Mouse (Mus musculus) retina, postnatal 7 days (tissue): ENCODE measurements around the gene Klhl8.

ENCODE experiments used
- DNase-seq: peaks from one replicate; pipeline ENCODE4 v3.0.0-alpha.2; 2012; ENCODE audit warnings: low read depth, low spot score

Klhl8 gene

DNA sequence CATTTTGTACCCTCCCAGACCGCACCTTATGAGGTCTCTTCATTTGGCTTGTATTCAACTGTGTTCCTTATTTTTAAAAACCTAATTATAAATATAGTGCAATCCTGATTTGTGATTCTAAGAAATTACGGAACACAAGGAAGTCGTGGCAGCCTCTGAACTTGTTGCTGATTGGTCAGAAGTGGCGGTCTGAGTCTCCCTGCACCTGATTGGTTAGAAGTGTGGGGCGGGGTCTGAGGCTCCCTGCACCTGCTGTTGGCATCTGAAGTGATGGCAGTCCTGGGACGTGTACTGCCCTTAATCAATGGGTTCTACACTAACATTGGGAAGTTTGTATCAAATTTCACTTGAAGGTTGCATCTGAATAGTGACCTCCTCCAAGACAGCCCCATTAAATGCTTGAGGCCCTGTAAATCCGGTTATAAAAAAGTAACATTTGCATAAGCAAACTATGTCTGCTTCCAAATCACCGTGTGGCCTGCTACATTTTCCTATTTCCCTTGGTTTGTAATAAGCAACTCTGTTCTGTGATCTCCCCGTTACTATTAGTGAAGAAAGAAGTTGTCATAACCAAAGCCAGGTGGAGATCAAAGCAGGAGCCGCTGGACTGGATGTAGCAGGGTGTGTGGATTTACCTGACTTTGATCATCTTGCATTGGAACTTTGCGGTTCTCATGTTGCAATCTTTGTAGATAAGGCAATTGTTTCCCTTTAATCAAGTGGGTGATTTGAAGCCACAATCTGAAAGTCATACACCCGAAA, 5.7 kb upstream of the Klhl8 start:
- no peak for DNase-seq

DNA sequence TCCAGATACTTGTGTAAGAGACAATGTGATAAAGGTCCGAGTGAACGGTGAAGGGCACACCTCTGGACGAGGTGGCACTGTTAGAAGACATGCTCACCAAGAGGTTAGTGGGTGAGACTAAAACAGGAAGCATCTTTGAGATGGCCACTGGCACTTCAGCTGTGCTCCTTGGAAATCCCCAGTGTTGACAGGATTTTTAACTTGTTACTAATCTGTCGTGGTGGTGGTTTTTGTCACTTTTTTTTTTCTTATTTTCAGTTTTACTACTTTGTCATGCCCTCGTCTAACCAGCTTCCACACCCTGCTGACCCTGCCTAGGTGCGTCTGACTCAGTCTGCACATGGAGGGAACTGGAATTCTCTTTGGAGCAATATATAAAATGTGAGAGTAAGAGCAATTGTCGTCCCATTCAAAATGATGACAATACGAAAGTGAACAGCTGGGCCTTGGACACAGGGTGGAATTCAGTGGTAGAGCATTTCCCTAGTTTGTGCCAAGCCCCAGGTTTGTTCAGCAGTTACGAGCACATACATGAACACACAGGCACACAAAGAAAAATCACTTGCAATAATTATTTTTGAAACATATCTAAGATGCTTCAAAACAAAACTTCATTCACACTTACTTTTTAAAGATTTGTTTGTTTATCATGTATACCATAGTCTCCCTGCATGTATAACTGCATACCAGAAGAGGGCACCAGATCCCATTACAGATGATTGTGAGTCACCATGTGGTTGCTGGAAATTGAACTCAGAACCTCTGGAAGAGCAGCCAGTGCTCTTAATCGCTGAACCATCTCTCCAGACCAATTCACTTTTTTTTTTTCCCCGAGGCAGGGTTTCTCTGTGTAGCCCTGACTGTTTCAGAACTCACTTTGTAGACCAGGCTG, 3.5 kb upstream of the Klhl8 start:
- DNase-seq = no peak

DNA sequence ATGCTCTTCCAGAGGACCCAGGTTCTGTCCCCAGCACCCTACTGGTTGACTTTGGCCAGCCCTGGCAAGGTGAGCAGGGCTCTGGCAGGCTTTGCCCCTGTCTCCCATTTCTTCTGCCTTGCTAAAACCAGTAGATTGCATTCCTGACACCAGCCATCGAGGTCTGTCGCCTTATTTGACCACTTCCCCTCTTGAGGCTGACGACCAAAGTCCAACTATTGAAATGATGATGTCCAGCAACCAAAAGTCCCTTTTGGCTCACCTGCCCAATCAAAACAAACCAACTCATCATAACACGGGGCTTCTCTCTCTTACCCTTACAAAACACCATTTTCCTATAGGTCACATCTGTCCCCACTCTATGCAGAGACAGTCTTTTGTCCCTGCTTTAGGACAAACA, 2.1 kb upstream of the Klhl8 start:
- DNase-seq = no peak

DNA sequence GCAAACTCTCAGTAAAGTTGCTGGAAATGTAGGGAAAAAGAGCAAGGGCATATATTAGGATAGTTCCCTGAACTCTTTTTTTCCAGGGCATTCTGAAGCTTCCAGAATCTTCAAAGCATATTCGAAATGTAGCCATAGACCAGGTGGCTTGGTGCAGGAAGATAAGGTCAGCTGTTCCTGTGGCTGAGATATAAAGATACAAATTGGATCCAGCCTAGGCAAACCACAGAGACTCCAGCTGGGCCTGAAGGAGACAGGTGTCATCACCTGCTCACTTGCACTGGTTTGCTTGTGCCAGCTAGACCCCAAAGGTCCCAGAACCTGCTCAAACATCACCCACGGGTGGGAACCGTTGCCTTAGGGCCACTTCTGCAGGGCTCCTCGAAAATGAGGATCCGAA, 496 bp upstream of the Klhl8 start:
- no peak for DNase-seq

DNA sequence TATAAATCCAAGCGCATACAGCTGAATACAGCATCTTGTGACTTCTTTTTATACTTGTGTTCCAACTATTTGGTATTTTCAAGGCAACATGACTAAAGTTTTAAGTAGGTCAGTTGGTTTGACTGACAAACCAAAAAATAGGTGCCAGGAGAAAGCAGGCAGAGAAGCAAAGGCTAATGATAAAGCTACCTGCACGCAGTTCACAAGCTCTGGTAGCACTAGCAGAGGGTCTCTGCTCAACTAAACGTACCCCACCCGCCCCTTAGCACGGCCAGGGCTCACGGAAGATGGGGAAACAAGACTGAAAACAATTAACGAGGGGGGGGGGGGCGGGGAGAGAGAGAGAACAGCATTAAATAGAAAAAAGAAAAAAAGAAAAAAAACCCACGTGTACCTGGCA, 903 bp downstream of the Klhl8 start:
- DNase-seq = no peak

DNA sequence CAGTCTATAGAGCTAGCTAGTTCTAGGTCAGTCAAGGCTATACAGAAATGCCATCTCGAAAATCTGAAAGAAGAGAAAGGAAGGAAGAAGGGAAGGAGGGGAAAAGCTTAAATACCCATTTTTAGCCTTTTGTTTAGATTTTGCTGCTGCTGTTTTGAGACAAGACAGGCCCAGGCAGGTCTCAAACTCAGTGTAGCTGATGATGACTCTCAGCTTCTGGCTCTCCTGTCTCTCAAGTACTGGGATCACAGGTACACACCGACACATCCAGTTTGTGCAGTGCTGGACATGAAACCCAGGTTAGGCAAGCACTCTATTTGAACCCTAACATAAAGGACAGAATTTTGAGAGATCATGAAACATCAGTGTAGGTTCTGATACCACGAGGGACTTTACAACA, 1.6 kb downstream of the Klhl8 start:
- DNase-seq = no peak

DNA sequence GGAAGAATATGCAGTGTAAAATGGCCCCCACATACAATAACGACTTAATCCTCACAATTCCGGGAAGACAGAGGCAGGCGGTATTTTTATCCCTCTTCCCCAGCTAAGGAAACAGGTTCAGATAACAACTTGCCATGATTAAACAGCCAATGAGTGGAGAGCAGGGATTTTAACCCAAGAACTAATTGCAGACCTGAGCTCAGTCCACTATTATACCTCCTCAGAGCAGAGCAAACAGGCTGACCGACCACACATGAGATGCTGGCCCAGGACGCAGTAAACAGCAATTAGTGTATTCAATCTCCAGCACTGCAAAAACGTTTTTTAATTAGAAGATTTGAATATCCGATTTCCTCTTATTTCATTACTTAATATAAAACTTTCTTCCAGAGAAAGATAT, 2.2 kb downstream of the Klhl8 start:
- DNase-seq = no peak

DNA sequence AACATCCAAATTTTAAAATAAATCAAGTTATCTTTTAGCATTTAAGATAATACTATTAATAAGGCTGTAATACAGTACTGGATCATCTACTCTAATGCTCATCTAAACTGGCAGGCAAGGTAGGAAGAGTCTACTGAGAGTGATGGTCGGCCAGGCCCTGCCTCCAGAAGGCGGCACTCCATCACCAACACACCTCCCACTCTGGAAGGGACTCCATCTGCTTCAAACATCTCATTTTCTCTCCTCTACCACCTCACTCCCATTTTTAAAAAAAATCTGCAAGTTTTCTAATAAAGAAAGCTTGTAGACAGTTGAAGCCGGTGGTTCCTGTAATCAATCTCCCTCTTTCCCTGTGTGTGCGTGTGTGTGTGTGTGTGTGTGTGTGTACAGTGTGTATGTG, 3.2 kb downstream of the Klhl8 start:
- no peak for DNase-seq

DNA sequence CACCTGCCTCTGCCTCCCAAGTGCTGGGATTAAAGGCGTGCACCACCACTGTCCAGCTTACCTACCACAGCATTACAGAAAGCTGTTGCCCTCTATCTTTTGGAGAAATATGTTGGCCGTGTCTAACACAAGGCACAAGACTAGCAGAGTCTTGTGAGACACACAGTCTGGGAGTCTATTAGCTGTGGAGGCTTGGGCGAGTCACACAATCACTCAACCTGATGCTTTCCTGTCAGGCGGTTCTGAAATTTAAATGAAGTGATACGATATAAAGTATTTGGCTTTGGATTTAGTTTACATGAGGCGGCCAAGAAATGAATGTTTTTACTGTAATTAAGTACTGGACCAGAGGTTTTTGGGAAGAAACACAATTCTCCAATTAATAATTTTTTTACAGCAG, 4.9 kb downstream of the Klhl8 start:
- no peak for DNase-seq

DNA sequence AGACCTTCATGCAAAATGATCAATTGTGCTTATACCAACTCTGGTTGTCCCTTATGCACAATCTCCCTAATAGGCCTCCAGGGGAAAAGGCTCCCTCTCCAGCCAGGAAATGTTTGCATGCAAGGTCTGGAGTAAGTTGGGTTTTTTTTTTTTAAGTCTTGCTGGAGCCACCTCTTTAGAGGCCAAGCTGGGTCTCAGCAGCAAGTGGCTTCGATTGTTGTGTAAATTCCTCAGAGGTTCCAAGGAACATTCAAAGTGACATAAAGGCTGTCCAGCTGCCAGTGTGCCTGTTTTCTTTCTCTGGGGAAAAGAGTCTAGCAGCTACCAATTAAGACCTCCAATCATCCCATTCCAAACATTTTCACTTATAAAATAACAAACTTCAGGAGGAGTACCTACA, 12.7 kb downstream of the Klhl8 start:
- DNase-seq = no peak

DNA sequence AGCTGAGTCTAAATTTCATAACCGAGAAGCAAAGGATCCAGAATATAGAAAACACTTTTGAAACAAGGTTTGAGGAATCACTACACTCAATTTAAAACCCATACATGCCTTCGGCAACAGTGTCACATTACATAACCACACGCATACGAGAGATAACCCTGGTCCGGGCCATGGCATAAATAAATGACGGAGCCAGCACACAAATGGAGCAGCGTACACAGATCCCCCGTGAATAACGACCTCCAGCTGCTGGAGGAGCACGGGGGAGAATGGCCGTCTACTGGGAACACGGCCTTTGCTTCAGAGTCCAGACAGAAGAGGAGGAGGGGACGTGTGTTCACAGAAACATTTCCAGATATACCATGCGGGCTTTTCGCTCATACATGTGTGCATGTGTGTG, 21.3 kb downstream of the Klhl8 start:
- no peak for DNase-seq

DNA sequence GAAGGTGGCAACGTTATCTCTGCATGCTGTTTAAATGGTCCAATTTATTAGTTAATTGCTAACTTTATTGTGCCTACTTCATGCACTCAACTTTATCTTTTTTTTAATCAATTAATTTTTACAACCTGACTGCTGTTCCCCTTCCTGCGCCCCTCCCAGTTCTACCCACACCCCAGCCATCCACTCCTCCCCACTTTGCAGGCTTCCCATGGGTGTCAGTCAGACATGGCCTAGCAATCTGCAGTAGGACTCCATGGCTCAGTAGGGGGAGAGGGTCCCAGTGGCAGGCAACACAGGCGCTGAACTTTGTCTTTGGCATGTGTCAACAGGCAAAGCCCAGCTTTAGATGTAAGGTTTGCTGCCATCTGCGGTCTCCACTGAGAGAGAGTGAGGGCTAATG, 47.3 kb downstream of the Klhl8 start:
- DNase-seq = no peak

DNA sequence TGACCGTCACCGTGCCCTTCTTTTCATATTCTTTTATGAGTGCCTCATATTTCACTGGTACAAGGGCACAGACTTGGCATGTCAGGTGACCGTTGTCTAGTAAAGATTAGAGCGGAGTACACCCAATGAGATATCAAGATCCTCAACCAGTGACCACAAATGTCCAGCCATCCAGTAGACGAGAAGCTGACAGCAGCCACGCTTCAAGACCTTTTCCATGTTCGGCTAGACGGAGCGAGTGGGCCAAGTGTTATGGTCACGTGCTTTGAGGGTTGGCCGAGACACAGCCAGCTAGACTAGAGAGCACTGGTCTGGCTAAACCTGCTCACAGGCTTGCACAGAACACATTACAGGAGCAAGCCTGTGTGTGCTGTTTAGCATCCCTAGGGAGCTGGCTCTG, 50.4 kb downstream of the Klhl8 start:
- DNase-seq = no peak

DNA sequence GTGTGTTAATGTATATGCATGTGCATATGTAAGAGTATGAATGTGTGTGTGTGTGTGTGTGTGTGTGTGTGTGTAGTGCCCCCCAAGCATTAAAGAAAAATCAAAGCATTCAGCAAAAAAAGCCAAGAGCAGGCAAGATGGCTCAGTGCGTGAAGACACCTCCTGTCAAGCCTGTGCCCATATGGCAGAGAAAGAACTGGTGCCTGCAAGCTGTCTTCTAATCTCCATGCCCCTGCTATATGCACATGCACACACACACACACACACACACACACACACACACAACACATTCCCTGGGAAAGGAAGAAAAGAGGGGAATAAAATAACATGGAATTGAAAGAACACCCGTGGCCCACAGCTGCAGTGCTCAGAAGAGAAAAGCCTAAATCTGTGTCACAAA, 53.9 kb downstream of the Klhl8 start:
- DNase-seq = no peak

DNA sequence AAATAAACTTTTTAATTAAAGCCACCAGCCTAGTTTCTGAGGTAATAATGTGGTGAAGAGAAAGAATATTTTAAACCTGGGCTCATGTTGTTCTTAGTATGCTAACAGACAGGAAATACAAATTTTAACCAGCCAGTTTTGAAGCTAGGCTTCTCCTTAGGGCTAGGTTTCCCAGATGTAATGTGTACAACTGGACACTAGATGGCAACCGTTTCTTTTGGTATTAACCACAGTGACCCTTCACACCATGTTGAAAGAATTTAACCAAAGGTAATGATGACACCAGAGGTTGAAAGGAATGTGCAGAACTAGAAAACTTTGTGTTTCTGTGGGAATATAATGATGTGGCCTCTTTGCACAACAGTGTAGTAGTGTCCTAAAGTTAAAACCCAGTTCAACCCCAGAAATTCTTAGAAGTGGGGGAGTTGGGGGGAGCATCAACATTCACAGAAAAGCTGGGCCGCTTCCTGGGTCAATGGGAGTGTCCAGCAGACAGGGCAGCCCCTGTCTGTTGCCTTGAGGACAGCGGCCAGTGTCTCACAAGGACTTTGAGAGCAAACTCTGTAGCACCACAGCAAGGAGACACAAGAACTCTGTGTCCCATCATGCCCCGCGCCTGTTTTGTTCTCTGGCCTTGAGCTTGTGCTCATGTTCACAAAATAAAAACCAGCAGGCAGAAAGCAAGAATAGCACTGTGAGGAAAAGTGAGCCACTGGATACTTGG, 54.6 kb downstream of the Klhl8 start:
- peak; percentile 48 for DNase-seq

DNA sequence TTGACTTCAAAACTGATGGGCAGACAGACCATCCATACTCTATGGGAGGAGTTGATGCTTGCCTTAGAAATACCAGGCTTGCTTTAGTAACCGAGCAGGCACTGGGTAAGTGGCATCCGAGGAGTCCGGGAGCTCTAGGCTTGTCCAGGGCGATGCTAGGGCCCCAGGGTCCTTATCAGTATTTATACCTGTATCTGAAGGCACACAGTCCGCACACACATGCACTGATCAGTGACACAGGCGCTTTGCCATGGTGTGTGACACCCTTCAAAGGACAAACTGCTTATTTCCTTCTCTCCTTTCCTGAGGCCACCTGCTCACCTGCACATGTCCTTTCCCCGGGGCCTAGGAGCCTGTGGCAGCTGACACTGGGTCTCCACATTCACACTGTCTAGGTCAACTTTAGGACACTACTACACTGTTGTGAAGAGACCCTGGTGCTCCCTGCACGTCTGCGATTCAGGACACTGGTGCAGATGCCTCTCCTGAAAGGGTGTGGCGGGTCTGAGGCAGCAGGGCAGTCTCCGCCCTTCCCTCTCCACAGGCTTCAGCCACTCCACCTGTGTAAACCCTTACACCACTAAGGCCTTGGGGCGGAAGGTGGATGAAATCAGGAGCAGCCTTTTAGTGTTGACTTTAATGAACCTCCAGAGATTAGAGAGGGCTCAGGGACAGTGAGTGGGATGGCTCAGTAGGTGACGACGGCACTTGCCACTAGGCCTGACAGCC, 55.4 kb downstream of the Klhl8 start:
- no peak for DNase-seq

DNA sequence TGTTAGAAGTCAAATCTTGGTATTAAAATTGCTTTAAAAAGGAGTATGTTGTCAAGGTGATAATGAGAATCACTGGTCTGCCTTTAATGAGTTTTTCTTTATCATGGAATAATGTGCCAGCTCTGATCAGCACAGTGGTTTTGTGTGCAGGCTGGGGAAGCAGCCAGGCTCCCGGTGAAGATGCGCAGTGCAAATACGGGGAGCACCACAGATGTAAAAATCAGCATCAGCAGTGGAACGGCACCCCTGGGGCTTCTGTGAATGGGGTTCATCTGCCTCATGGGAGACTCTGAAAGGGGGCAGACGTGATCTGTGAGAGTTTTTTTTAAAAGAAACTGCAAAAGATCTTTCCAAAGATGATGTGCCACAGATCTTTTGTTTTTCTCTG, 56.3 kb downstream of the Klhl8 start:
- DNase-seq = no peak

DNA sequence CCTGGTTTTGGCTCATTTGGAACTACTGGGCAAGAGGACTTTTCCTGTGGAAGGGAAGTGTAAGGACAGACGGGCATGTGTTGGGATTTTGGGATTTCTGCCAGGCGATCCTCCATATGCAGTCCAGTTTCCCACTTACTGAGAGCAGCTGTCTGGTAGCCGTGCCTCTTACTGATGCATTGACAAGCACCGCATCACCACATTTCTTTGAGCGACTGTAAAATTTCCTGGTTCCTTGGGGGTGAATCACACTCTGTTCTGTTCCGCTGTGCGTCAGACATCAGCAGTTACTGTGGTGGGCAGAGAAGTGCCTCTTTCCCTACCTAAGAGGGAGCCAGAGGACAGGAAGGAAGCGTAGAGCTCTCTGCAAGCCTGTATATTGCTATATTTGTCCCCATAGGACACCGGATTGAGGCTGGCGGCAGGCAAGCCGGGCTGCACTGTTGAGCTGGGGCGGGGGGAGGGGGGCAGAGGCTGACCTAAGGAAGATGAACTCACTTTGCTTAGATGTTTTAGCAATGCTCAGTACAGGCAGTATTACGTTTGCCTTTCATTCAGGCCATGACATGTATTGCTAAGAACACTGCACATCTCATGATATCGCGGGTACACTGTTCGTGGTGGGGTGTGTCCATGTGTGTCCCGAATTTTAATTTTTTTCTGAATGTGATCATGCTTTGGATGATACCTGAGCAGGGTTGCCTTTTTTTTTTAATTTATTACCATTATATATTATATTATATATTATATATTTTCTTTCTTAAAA, 56.8 kb downstream of the Klhl8 start:
- no peak for DNase-seq

DNA sequence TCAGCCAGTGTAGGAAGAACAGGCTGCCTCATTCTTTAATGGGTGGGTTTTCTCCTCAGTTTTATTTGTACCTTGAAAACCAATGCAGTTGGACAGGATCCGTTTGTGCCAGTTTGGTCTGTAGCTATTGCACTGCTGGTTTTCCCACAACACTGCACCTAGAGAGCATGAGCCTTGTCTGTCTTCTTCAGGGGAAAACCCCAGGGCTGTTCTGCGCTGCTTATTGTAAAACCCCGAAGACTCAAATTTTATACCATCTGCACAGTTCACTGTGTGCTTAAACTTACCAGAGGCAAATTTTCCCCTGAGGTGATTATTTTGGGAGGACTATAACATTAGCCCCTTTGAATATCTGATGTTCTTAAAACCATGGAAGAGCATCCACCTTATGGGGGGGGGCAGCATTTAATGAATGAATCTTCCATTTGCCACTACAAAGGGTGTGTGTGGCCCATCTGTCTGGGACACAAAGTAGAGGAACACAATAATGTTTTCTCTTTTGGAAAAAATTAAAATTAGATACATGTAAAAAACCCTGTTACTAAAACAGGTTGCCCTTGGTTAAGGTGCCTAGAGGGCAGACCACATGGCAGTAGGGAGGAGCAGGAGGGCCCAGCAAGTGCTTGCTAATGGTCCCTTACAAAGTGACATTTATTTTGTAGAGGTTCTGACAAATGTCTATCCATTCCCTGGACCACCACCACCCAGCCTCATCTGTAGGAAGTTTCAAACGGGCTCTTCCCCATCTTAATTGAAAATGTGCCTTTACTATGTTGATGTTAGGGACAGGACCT, 58.1 kb downstream of the Klhl8 start:
- DNase-seq = no peak

DNA sequence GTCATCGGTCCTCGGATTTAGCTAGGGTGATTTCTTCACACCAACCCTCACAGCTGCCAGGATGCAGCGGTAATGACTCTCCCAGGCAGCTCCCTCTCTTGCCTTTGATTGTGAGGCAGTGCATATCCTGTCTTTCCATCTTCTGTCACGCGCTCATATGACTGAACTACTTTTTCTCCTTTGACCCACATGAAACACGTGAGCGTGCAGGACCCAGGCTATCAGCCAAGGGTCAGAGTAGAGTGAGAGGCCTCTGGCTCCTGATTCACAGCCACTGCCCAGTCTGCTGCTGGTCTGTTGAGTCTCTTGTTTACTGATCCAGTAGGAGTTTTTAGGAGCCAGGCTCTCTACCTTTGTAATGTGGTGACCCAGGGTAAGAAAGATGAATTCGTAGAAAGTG, 62.5 kb downstream of the Klhl8 start:
- no peak for DNase-seq
